Mouse (Mus musculus): ENCODE measurements around the gene Cdt1. TPM values are rescaled to one million over a fixed set of nuclear protein-coding genes. Genes with fewer than 3 reads are reported as not detected.

The Cdt1 gene
- polyA plus RNA-seq, 1 experiment, result 50.4 TPM

DNA sequence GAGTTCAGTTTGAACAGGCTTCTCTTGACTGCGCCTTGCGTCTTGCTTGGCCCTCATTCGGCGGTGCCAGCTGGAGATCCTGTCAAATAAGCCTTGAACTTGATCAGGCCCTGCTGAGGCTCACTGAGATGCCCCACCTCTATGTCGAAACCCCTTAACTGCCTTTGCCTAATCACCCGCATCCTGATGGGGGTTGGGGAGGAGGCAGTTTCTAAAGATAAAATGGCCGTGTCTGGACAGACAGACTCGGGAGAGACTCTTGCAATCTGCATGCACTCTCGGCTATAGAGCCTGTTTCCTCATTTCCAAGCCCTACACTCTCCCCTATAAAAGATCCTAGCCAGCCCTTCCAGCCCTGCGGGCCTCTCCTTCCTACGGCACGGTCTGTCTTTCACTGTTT lies 25.4 kb downstream of the Cdt1 start:
- 88% methylated on average over 12 of the region's 12 CpGs for WGBS
- Histone ChIP-seq H3K27me3 (ENCODE audit: control insufficient read depth, insufficient read depth, low read length) (no peaks in the 10 kb centered on the region), H3K27ac (ENCODE audit: insufficient read depth, low read length) (no peak overlapping the region), H3K4me1 (ENCODE audit: control insufficient read depth, insufficient read depth, insufficient read length) (no peaks in the 10 kb centered on the region), H3K4me3 (ENCODE audit: extremely low read depth, insufficient read depth, insufficient read length) (no peak overlapping the region), H3K36me3 (ENCODE audit: control insufficient read depth, insufficient read depth, low read length) (peaks cover 13% of the 10 kb centered on the region)
- TF ChIP-seq CTCF (IDR thresholded peaks at IDR 0.05; ENCODE audit: extremely low read depth, insufficient read depth, insufficient read length, insufficient replicate concordance), result no peak
- TF ChIP-seq POLR2A (IDR thresholded peaks at IDR 0.05; ENCODE audit: low read depth, low read length), result no peak
- no peak for DNase-seq (ENCODE audit: low read depth in 1 of 2, low spot score in 2 of 2)

DNA sequence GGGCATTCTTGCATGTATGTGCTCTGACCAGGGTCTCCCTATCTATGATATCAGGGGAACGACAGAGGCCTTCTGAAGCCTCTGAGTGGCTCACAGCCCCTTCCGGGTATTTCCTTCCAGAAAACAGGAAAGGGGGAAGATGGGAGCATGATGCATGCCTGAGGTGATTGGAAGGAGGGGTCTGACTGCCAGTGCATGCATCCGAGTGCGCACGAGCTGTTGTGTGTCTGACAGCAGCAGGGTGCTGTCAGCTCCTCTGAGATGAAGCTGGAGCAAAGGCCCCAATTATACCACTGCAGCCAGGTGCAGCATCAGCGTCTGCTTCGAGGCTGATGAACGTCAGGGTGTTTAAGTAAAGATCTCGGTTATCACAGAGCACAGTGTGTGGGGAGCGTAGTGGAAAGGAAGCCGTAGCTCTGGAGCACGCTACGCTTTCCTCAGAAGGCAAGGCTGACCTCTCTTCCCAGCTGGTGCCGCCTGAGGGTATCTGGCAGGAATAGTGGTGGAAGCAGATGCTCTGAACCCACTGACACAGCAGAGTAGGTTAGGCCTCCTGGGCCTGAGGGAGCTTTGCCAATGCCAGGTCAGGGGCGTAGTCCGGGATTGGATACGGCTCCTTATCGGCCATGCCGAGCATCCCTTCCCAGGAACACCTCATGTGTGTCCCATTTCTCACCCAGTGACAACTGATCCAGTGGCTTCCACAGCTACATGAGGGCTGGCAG lies 26.1 kb downstream of the Cdt1 start:
- peaks cover 17% of the 10 kb centered on the region for H3K36me3 ChIP-seq (ENCODE audit: control insufficient read depth, insufficient read depth, low read length)
- no peak overlapping the region for H3K4me3 ChIP-seq (ENCODE audit: extremely low read depth, insufficient read depth, insufficient read length)
- no peak overlapping the region for H3K27ac ChIP-seq (ENCODE audit: insufficient read depth, low read length)
- 92% methylated on average over 19 of the region's 19 CpGs for WGBS
- no peaks in the 10 kb centered on the region for H3K27me3 ChIP-seq (ENCODE audit: control insufficient read depth, insufficient read depth, low read length)
- no peak for DNase-seq (ENCODE audit: low read depth in 1 of 2, low spot score in 2 of 2)
- no peaks in the 10 kb centered on the region for H3K4me1 ChIP-seq (ENCODE audit: control insufficient read depth, insufficient read depth, insufficient read length)
- TF ChIP-seq CTCF (IDR thresholded peaks at IDR 0.05; ENCODE audit: extremely low read depth, insufficient read depth, insufficient read length, insufficient replicate concordance), result no peak
- TF ChIP-seq POLR2A (IDR thresholded peaks at IDR 0.05; ENCODE audit: low read depth, low read length), result no peak

DNA sequence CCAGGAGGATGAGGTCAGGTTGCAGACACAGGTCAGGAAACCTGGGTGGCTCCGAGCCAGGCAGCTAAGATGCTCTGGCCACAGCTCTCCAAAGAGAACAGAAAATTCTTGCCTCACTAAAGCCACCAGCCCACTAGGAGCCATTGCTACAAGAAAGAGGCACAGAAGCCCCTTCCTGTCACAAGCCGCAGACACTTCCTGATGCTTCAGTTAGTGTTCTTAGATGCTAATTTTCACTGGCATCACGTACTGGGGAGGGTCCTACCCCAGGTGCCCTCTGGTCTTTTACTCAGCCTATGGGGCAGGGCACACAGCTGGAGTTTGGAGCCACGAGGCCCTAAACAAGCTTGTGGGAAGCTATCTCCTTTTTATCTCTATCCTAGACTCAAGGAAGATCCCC lies 28.2 kb downstream of the Cdt1 start:
- 32% methylated on average over 4 of the region's 4 CpGs for WGBS
- H3K27ac ChIP-seq (ENCODE audit: insufficient read depth, low read length), result 0 out of 2 replicates have a peak overlapping the region, but pooled peaks have one; percentile 16
- H3K4me3 ChIP-seq (ENCODE audit: extremely low read depth, insufficient read depth, insufficient read length), result no peak overlapping the region
- H3K27me3 ChIP-seq (ENCODE audit: control insufficient read depth, insufficient read depth, low read length), result no peaks in the 10 kb centered on the region
- no peaks in the 10 kb centered on the region for H3K4me1 ChIP-seq (ENCODE audit: control insufficient read depth, insufficient read depth, insufficient read length)
- peaks cover 16% of the 10 kb centered on the region for H3K36me3 ChIP-seq (ENCODE audit: control insufficient read depth, insufficient read depth, low read length)
- DNase-seq (ENCODE audit: low read depth in 1 of 2, low spot score in 2 of 2), result no peak
- TF ChIP-seq POLR2A (IDR thresholded peaks at IDR 0.05; ENCODE audit: low read depth, low read length) (no peak), CTCF (IDR thresholded peaks at IDR 0.05; ENCODE audit: extremely low read depth, insufficient read depth, insufficient read length, insufficient replicate concordance) (no peak)

DNA sequence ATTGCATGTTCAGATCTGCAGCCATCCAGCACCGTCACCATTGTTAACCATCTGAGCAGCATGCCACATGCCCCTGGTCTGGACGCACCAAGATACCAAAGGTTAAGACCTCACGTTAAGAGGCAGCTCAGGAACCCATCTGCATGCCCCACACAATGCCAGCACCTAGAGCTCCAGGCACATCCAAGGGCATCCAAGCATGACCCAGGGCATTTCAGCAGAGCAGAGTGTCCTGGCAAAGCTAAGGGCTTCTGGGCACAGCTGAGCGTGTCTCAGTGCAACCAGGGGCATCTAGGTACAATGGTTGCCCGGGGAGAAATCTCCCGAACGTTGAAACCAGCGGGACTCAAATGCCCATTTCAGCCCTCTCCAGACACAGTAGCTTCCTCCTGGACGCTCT lies 32.9 kb downstream of the Cdt1 start:
- Histone ChIP-seq H3K27me3 (ENCODE audit: control insufficient read depth, insufficient read depth, low read length) (no peaks in the 10 kb centered on the region), H3K4me1 (ENCODE audit: control insufficient read depth, insufficient read depth, insufficient read length) (peaks cover 5% of the 10 kb centered on the region; the same call in 1 of the 2 replicates), H3K27ac (ENCODE audit: insufficient read depth, low read length) (no peak overlapping the region), H3K36me3 (ENCODE audit: control insufficient read depth, insufficient read depth, low read length) (peaks cover 9% of the 10 kb centered on the region), H3K4me3 (ENCODE audit: extremely low read depth, insufficient read depth, insufficient read length) (no peak overlapping the region)
- WGBS, result 93% methylated on average over 9 of the region's 9 CpGs
- TF ChIP-seq CTCF (IDR thresholded peaks at IDR 0.05; ENCODE audit: extremely low read depth, insufficient read depth, insufficient read length, insufficient replicate concordance) (no peak), POLR2A (IDR thresholded peaks at IDR 0.05; ENCODE audit: low read depth, low read length) (no peak)
- DNase-seq (ENCODE audit: low read depth in 1 of 2, low spot score in 2 of 2), result no peak

DNA sequence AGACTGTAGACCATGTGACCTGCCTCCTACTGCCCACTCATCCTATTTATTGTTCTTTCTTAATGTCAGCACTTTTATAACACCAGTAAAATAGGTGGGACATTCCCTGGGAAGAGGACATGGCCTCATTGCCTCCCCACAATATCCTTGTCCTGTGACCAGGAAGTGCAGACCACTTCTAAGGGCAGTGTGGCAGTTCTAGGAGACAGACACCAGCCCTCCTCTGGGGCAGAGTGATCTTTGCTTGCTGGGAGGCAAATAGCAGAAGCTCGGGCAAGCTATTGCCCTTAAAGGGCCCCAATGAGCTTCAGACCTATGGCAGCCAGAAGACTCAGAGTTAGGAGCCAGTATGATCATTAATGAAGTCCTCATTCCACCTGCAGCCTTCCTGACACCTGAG lies 36.8 kb downstream of the Cdt1 start:
- no peaks in the 10 kb centered on the region for H3K27me3 ChIP-seq (ENCODE audit: control insufficient read depth, insufficient read depth, low read length)
- no peak overlapping the region for H3K4me3 ChIP-seq (ENCODE audit: extremely low read depth, insufficient read depth, insufficient read length)
- DNase-seq (ENCODE audit: low read depth in 1 of 2, low spot score in 2 of 2), result no peak
- H3K4me1 ChIP-seq (ENCODE audit: control insufficient read depth, insufficient read depth, insufficient read length), result peaks cover 5% of the 10 kb centered on the region; the same call in 1 of the 2 replicates
- peaks cover 2% of the 10 kb centered on the region for H3K36me3 ChIP-seq (ENCODE audit: control insufficient read depth, insufficient read depth, low read length)
- TF ChIP-seq CTCF (IDR thresholded peaks at IDR 0.05; ENCODE audit: extremely low read depth, insufficient read depth, insufficient read length, insufficient replicate concordance) (no peak), POLR2A (IDR thresholded peaks at IDR 0.05; ENCODE audit: low read depth, low read length) (no peak)
- peak overlapping the region; percentile 81 for H3K27ac ChIP-seq (ENCODE audit: insufficient read depth, low read length)
- WGBS, result 43% methylated on average over 1 of the region's 1 CpGs

DNA sequence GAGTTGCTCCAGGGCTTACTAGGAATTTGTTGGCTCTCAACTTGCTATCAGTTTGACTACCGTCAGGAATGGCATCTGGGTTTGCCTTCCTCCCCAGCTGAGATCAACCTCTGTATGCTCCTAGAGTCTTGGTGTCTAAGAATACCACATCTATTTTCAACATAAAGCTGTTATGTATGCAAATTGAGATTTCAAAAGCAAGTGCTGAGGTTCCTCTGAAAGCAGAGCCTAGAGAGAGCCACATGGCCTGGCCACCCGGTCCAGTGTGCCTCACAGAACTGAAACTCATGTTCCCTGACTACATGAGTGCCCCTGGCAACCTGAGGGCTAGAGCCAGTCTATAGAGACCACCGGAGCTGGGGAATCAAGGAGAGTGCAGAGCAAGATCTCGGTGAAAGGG lies 37.6 kb downstream of the Cdt1 start:
- H3K27ac ChIP-seq (ENCODE audit: insufficient read depth, low read length), result peak overlapping the region; percentile 81
- H3K4me1 ChIP-seq (ENCODE audit: control insufficient read depth, insufficient read depth, insufficient read length), result peaks cover 5% of the 10 kb centered on the region; the same call in 1 of the 2 replicates
- DNase-seq (ENCODE audit: low read depth in 1 of 2, low spot score in 2 of 2), result peak in 1 of 2 experiments; percentile 23
- H3K36me3 ChIP-seq (ENCODE audit: control insufficient read depth, insufficient read depth, low read length), result peaks cover 2% of the 10 kb centered on the region
- H3K27me3 ChIP-seq (ENCODE audit: control insufficient read depth, insufficient read depth, low read length), result no peaks in the 10 kb centered on the region
- 38% methylated on average over 4 of the region's 4 CpGs for WGBS
- no peak for TF ChIP-seq POLR2A (IDR thresholded peaks at IDR 0.05; ENCODE audit: low read depth, low read length)
- no peak overlapping the region for H3K4me3 ChIP-seq (ENCODE audit: extremely low read depth, insufficient read depth, insufficient read length)

DNA sequence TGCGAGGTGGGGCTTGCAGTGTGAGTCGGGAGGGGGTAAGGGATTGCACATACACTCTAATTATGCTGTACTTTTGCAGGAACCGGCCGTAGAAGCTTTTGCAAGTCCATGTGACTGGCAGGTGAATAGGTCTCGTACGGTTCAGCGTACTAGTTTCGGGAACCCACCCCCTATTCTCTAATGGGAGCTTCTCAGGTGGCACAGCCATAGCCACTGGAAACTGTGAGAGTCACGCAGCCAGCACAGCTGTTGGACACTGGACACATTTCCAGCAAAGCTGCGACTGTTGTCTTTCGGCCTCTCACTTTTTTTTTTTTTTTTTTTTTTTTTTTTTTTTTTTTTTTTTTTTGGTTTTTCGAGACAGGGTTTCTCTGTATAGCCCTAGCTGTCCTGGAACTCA lies 39.0 kb downstream of the Cdt1 start:
- H3K27me3 ChIP-seq (ENCODE audit: control insufficient read depth, insufficient read depth, low read length), result no peaks in the 10 kb centered on the region
- H3K36me3 ChIP-seq (ENCODE audit: control insufficient read depth, insufficient read depth, low read length), result peaks cover 2% of the 10 kb centered on the region
- DNase-seq (ENCODE audit: low read depth in 1 of 2, low spot score in 2 of 2), result no peak
- no peak overlapping the region for H3K27ac ChIP-seq (ENCODE audit: insufficient read depth, low read length)
- H3K4me3 ChIP-seq (ENCODE audit: extremely low read depth, insufficient read depth, insufficient read length), result no peak overlapping the region
- WGBS, result 77% methylated on average over 11 of the region's 12 CpGs
- TF ChIP-seq POLR2A (IDR thresholded peaks at IDR 0.05; ENCODE audit: low read depth, low read length) (no peak), CTCF (IDR thresholded peaks at IDR 0.05; ENCODE audit: extremely low read depth, insufficient read depth, insufficient read length, insufficient replicate concordance) (no peak)
- peaks cover 5% of the 10 kb centered on the region; the same call in 1 of the 2 replicates for H3K4me1 ChIP-seq (ENCODE audit: control insufficient read depth, insufficient read depth, insufficient read length)

Data from spleen, adult 2 months (tissue).